In genomic region chr2:18676457-18676935, GRCm38 (mm10) we compare ENCODE assay signal across 8 mouse cellular contexts. TPM values are rescaled to one million over a fixed set of nuclear protein-coding genes. Genes with fewer than 3 reads are reported as not detected.
A peak's percentile ranks its signal among the peaks of the same experiment; 100 is the strongest.
DNase-seq lines count a peak whose midpoint lies in the region; ATAC-seq and TF ChIP-seq lines count a peak whose summit lies in the region.

No protein-coding gene starts in this region.

- H3K9ac ChIP-seq in ES-E14 (ENCODE audit: insufficient read depth, low read depth, low read length, poor library complexity, severe bottlenecking), result peak overlapping the region; percentile 10; the same call in 1 of the 2 replicates
- peak overlapping the region; percentile 99 for H3K9ac ChIP-seq in forebrain, embryonic 15.5 days (replicated peaks)
- H3K9ac ChIP-seq in hindbrain, embryonic 11.5 days (ENCODE audit: low read depth, low read length), result peak overlapping the region; percentile 99

- under 1% methylated on average over 38 of the region's 64 CpGs for WGBS in forebrain, embryonic 15.5 days
- 0% methylated on average over 6 of the region's 64 CpGs for WGBS in hindbrain, embryonic 11.5 days

- peak; percentile 79 for ATAC-seq in forebrain, embryonic 15.5 days (replicated peaks)
- ATAC-seq in hindbrain, embryonic 11.5 days (ENCODE audit: low FRiP score), result peak; percentile 91

- in situ Hi-C loops in ES-E14 (cut with MboI; ENCODE audit: low sequenced_read_pairs in 2 of 2, unreplicated experiment in 2 of 2), result loop anchor here in 1 of 2 experiments (5.0 kb wide), 1 partner anchor 639 kb away; the partner anchor contains the start of gene A930004D18Rik

- H3K27me3 ChIP-seq in forebrain, embryonic 15.5 days, result peaks cover 23% of the 10 kb centered on the region
- peaks cover 25% of the 10 kb centered on the region for H3K27me3 ChIP-seq in hindbrain, embryonic 11.5 days (ENCODE audit: control insufficient read depth, insufficient read depth, low read length)

- H3K4me3 ChIP-seq in ES-E14 (ENCODE audit: insufficient read depth in 1 of 2, low read depth in 1 of 2, low read length in 2 of 2, poor library complexity in 1 of 2, severe bottlenecking in 1 of 2), result peak overlapping the region in 1 of 2 experiments; percentile 98; a peak in 3 of 4 replicates
- peak overlapping the region; percentile 80 for H3K4me3 ChIP-seq in brown adipose tissue, adult 24 weeks (ENCODE audit: insufficient read depth, low read depth, low read length)
- peak overlapping the region; percentile 70 for H3K4me3 ChIP-seq in forebrain, embryonic 15.5 days
- peak overlapping the region; percentile 87 for H3K4me3 ChIP-seq in hindbrain, embryonic 11.5 days (ENCODE audit: low read depth, low read length)

- H3K4me1 ChIP-seq in ES-E14 (ENCODE audit: control insufficient read depth in 2 of 2, insufficient read depth in 2 of 2, low read length in 2 of 2, poor library complexity in 1 of 2), result no peaks in the 10 kb centered on the region
- peaks cover 8% of the 10 kb centered on the region for H3K4me1 ChIP-seq in brown adipose tissue, adult 24 weeks (ENCODE audit: control insufficient read depth, insufficient read depth, insufficient read length, low read length)
- H3K4me1 ChIP-seq in forebrain, embryonic 15.5 days, result peaks cover 52% of the 10 kb centered on the region
- H3K4me1 ChIP-seq in hindbrain, embryonic 11.5 days (replicated peaks; ENCODE audit: control insufficient read depth, insufficient read depth, low read length), result peaks cover 8% of the 10 kb centered on the region

- no peak overlapping the region for H3K27ac ChIP-seq in ES-E14 (ENCODE audit: insufficient read depth, low read depth, low read length, poor library complexity, severe bottlenecking)
- H3K27ac ChIP-seq in brown adipose tissue, adult 24 weeks (replicated peaks; ENCODE audit: low read depth, low read length), result no peak overlapping the region
- peak overlapping the region; percentile 99 for H3K27ac ChIP-seq in forebrain, embryonic 15.5 days (replicated peaks)
- H3K27ac ChIP-seq in hindbrain, embryonic 11.5 days (ENCODE audit: low read depth, low read length), result peak overlapping the region; percentile 99

- H3K4me2 ChIP-seq in forebrain, embryonic 15.5 days (replicated peaks), result peak overlapping the region; percentile 84
- peak overlapping the region; percentile 84 for H3K4me2 ChIP-seq in hindbrain, embryonic 11.5 days (replicated peaks; ENCODE audit: low read depth, low read length)

- H3K9me3 ChIP-seq in ES-E14 (ENCODE audit: control insufficient read depth, insufficient read depth, low read depth, low read length), result no peaks in the 10 kb centered on the region
- no peaks in the 10 kb centered on the region for H3K9me3 ChIP-seq in forebrain, embryonic 15.5 days
- no peaks in the 10 kb centered on the region for H3K9me3 ChIP-seq in hindbrain, embryonic 11.5 days (ENCODE audit: control insufficient read depth, low read length)

- H3K36me3 ChIP-seq in ES-E14 (ENCODE audit: control insufficient read depth, insufficient read depth, low read length, poor library complexity, severe bottlenecking), result no peaks in the 10 kb centered on the region
- no peaks in the 10 kb centered on the region for H3K36me3 ChIP-seq in forebrain, embryonic 15.5 days
- H3K36me3 ChIP-seq in hindbrain, embryonic 11.5 days (ENCODE audit: control insufficient read depth, insufficient read depth, low read length), result no peaks in the 10 kb centered on the region

- no peak for DNase-seq in ES-E14 (ENCODE audit: low read depth, low spot score)
- DNase-seq in hindbrain, embryonic 11.5 days (ENCODE audit: low spot score), result peak; percentile 89
- peak; percentile 66 to 69 for DNase-seq in layer of hippocampus, postnatal 36 days
- DNase-seq in lung, postnatal 4 days, result peak; percentile 81 to 90
- peak; percentile 89 to 90 for DNase-seq in right cerebral cortex, postnatal 10 days (ENCODE audit: low spot score in 2 of 2)
- peak; percentile 57 for DNase-seq in urinary bladder, postnatal 25 days (ENCODE audit: low spot score)

TF ChIP-seq in ES-E14, 5 proteins besides CTCF, POLR2A, EP300 and RAD21:
- TF ChIP-seq CHD2 (IDR thresholded peaks at IDR 0.05; ENCODE audit: low read depth, low read length), result no peak
- no peak for TF ChIP-seq ZC3H11A (IDR thresholded peaks at IDR 0.05; ENCODE audit: borderline replicate concordance, low read depth, low read length)
- TF ChIP-seq ZNF384 (IDR thresholded peaks at IDR 0.05; ENCODE audit: low read depth, low read length), result no peak
- TF ChIP-seq MAFK (IDR thresholded peaks at IDR 0.05; ENCODE audit: insufficient read depth, low read depth, low read length), result no peak
- no peak for TF ChIP-seq HCFC1 (IDR thresholded peaks at IDR 0.05; ENCODE audit: borderline replicate concordance, insufficient read depth, low read length)

RNA-seq across cellular contexts. Expression of gene Bmi1, which starts 0.3 kb away (rescaled TPM):
- 9.8 and 13.6 TPM in 2 replicates for total RNA-seq in ES-E14 (2012; rRNA removed)
- polyA plus RNA-seq in brown adipose tissue, adult 24 weeks (2012; ENCODE audit: insufficient read depth, insufficient read length, missing spikeins), result 26.7 and 42.4 TPM in 2 replicates
- polyA plus RNA-seq in forebrain, embryonic 15.5 days (2015; fragmentation: Nextera tagmentation; extraction: Ambion mirVana), result 38.0 and 39.8 TPM in 2 replicates
- polyA plus RNA-seq in hindbrain, embryonic 11.5 days (2014; fragmentation: Nextera tagmentation; extraction: Ambion mirVana), result 40.6 and 48.8 TPM in 2 replicates
- total RNA-seq in layer of hippocampus, postnatal 36 days (2021), result 10 to 100 TPM; 58.4 to 67.5 TPM

RNA-seq across cellular contexts. Expression of gene Commd3, which starts 4.3 kb away (rescaled TPM):
- total RNA-seq in ES-E14 (2012; rRNA removed), result 22.4 and 35.9 TPM in 2 replicates
- 194 and 268 TPM in 2 replicates for polyA plus RNA-seq in brown adipose tissue, adult 24 weeks (2012; ENCODE audit: insufficient read depth, insufficient read length, missing spikeins)
- 263 and 266 TPM in 2 replicates for polyA plus RNA-seq in forebrain, embryonic 15.5 days (2015; fragmentation: Nextera tagmentation; extraction: Ambion mirVana)
- 152 and 161 TPM in 2 replicates for polyA plus RNA-seq in hindbrain, embryonic 11.5 days (2014; fragmentation: Nextera tagmentation; extraction: Ambion mirVana)
- 100 to 1,000 TPM; 103 to 112 TPM for total RNA-seq in layer of hippocampus, postnatal 36 days (2021)

RNA-seq across cellular contexts. Expression of gene Spag6, which starts 17.3 kb away (rescaled TPM):
- not detected in 2 replicates for total RNA-seq in ES-E14 (2012; rRNA removed)
- polyA plus RNA-seq in brown adipose tissue, adult 24 weeks (2012; ENCODE audit: insufficient read depth, insufficient read length, missing spikeins), result not detected in 2 replicates
- polyA plus RNA-seq in forebrain, embryonic 15.5 days (2015; fragmentation: Nextera tagmentation; extraction: Ambion mirVana), result 0.09 TPM in 1 of 2 replicates, not detected in the other
- polyA plus RNA-seq in hindbrain, embryonic 11.5 days (2014; fragmentation: Nextera tagmentation; extraction: Ambion mirVana), result 0.98 and 1.2 TPM in 2 replicates
- total RNA-seq in layer of hippocampus, postnatal 36 days (2021), result 1 to 10 TPM; 3.0 to 5.3 TPM

Comparison
In these comparisons a context has a peak if more than half of its experiments do, and no peak if none do; other contexts are left out.
1. H3K27ac ChIP-seq: peak in forebrain, embryonic 15.5 days (single experiment) and hindbrain, embryonic 11.5 days (single experiment); none in ES-E14 (single experiment) and brown adipose tissue, adult 24 weeks (single experiment).
2. H3K9ac ChIP-seq: peak in every context shown above with its lines; median percentile 99 in forebrain, embryonic 15.5 days; 99 in hindbrain, embryonic 11.5 days; 10 in ES-E14.